Mouse (Mus musculus): Measurements from ENCODE around the gene Gm49450.

GRCm38 (mm10) chr15:98953401-98954356, at the start of gene Gm49450, which contains the start of gene Tuba1a:
- TF ChIP-seq CTCF (IDR thresholded peaks at IDR 0.05; ENCODE audit: borderline replicate concordance, control insufficient read depth, extremely low read depth, insufficient read depth, low read length, poor library complexity) (peak; percentile 40; the same call in 1 of the 2 replicates), POLR2A (IDR thresholded peaks at IDR 0.05; ENCODE audit: control insufficient read depth, extremely low read depth, insufficient read depth, low read length, poor library complexity) (peak; percentile 98)
